Mouse (Mus musculus) CD4-positive helper T cell, adult 2 months (primary cell): Measurements from ENCODE around the gene Crkl.
A peak's percentile ranks its signal among the peaks of the same experiment; 100 is the strongest.

Source experiments
- DNase-seq: peaks from one replicate; pipeline ENCODE4 v3.0.0-alpha.2; 2012; ENCODE audit warnings: low read depth, missing footprints, low spot score

Crkl gene

GRCm38 (mm10) chr16:17528276-17528675, 76.5 kb downstream of the Crkl start:
- no peak for DNase-seq

DNA sequence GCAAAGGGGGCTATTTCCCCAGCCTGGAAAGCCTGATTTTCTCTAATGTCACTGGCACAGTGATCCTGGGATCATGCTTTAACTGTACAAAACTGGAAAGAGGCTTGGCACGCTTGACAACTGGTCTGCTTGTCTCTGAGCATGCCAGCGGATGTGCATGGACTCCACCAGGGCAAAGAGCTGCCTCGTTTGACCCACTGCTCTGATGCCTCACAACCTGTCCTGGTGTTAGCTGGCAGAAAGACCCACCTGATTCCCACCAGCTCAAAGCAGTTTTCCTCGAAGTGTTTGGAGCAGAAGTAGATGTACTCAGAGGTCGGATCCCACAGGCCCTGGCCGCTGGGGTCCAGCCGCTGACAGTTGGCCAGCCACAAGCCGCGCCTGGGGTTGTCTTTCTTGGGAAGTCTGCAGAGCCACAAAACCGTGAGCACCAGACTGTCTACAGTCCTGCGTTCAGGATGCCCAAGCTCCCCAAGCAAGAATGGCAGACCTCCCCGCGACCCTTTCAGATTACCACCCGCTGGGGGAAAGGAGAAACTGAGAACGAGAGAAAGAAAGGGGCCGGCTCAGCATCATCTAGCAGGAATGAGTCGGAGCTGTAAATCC, 78.3 kb downstream of the Crkl start:
- no peak for DNase-seq

DNA sequence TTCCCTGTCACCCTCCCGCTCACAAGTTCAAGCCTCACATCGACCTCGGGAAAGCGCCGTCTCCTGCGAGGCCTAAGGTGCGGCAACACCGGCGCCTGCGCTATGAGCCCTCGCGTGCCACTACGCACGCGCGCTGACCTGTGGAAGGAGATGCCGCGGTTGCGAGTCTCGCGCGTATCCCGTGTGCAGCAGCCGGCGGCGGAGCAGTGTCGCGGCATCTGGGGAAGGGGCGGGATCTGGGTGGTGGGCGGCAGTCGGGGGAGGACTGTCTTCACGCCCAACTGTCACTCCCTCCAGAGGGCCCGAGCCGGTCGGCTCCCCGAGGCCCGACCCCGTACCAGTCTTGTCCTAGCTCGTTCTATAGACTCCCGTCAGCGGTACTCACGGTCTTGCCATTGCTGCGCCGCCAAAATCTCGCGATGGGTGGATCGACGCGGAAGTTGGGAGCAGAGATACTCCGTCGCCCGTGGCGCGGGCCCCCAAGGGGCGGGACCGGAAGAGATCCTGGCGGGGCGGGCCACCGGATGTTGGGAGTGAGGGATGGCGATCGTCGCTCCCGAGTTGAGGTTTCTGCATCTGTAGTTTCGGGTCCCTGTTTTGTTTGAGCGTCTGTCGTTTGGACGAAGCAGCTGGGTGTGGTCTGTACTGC, 79.0 kb downstream of the Crkl start, which contains the start of gene Thap7:
Thap7 (minus strand) TSS at position 497 of the 649 bp plus-strand sequence.
- DNase-seq, result peak; percentile 97

- DNase-seq, result no peak
These were observed 80.5 kb downstream of the Crkl start for GRCm38 (mm10) chr16:17532271-17532670.

DNA sequence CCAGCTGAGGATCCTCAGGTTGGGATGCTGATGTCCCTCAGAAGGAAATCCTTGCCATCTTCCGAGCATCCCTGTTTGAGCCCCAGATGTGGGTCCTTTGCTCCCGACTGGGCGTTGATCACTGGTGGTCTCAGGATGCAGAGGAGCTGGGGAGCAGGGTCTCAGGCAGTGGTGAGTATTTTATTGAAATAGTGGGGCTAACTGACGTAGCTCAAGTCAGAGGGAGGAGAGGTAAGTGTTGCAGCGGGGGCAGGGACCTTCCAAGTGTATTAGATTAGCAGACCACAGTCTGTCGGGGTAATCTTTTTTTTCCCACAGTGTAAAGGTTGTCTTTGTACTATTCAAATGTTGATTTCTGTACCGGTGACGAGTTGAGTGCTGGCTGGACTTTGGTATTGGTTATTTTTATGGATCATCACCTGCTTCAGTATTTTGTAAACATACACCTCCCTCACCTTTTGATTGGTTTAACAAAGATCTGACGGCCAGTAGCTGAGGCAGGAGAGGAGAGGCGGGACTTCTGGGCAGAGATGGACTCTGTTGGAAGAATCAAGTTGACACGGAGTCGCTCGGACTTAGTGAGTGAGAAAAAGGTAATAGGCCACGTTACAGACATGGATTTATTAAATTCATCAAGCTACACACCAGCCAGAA, 81.0 kb downstream of the Crkl start:
- DNase-seq, result no peak

- DNase-seq, result no peak
These were observed 84.8 kb downstream of the Crkl start for GRCm38 (mm10) chr16:17536584-17536983.
